Comparison of ENCODE assay signal across 23 mouse cellular contexts in the genomic region with DNA sequence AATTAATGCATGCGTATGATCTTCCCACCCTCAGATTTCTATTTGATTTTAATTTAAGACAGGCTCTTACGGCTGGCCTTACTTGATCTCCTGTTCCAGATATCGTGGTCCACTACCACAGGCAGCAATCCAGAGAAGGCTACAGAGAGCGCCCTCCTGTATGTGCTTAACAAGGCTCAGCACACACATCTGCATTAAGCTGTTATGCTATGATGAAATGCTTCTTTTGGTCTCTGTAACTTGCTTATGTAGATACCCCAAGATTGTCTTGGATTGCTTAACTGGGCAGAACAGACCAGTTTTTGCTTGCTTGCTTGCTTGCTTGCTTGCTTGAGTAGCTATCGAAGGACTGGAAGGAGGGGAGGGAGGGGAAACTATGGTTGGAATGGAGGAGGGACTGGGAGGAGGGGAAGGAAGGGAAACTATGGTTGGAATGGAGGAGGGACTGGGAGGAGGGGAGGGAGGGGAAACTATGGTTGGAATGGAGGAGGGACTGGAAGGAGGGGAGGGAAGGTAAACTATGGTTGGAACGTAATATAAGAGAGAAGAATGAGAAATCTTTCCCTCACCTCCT. TPM values are rescaled to one million over a fixed set of nuclear protein-coding genes. Genes with fewer than 3 reads are reported as not detected.
DNase-seq lines count a peak whose midpoint lies in the region; ATAC-seq lines count a peak whose summit lies in the region.
"Had no signal": no experiment of that assay in that cellular context is flagged by ENCODE, and none has a peak within 500 bp of the region (broad histone marks: within the 10 kb centered on the region; RNA-seq: fewer than 3 reads in every experiment).

No protein-coding gene starts in this region.

- peaks cover 10% of the 10 kb centered on the region for H3K4me1 ChIP-seq in heart, embryonic 13.5 days
- H3K4me1 ChIP-seq in heart, embryonic 11.5 days (ENCODE audit: control insufficient read depth, insufficient read depth, low read length), result no peaks in the 10 kb centered on the region
- no peaks in the 10 kb centered on the region for H3K4me1 ChIP-seq in kidney, embryonic 14.5 days (ENCODE audit: control insufficient read depth, insufficient read depth, low read length)
- H3K4me1 ChIP-seq: hindbrain, embryonic 15.5 days; intestine, embryonic 15.5 days had no signal

- no peak overlapping the region for H3K9ac ChIP-seq in heart, embryonic 13.5 days
- no peak overlapping the region for H3K9ac ChIP-seq in heart, embryonic 11.5 days (ENCODE audit: low read depth, low read length)
- H3K9ac ChIP-seq in kidney, embryonic 14.5 days (ENCODE audit: low read depth, low read length), result no peak overlapping the region
- H3K9ac ChIP-seq: hindbrain, embryonic 15.5 days; intestine, embryonic 15.5 days had no signal

- WGBS in heart, embryonic 13.5 days, result 57% methylated on average over 6 of the region's 6 CpGs
- 61% methylated on average over 6 of the region's 6 CpGs for WGBS in heart, embryonic 11.5 days (ENCODE audit: insufficient replicate concordance)
- 68% methylated on average over 6 of the region's 6 CpGs for WGBS in kidney, embryonic 14.5 days

- H3K4me2 ChIP-seq in heart, embryonic 13.5 days, result no peak overlapping the region
- no peak overlapping the region for H3K4me2 ChIP-seq in heart, embryonic 11.5 days
- no peak overlapping the region for H3K4me2 ChIP-seq in kidney, embryonic 14.5 days (replicated peaks; ENCODE audit: low read depth, low read length)
- H3K4me2 ChIP-seq: hindbrain, embryonic 15.5 days; intestine, embryonic 15.5 days had no signal

- peak overlapping the region; percentile 31 for H3K27ac ChIP-seq in heart, embryonic 13.5 days (replicated peaks)
- no peak overlapping the region for H3K27ac ChIP-seq in heart, embryonic 11.5 days (ENCODE audit: low read depth, low read length)
- no peak overlapping the region; the same call in 1 of the 2 replicates for H3K27ac ChIP-seq in kidney, embryonic 14.5 days (ENCODE audit: low read depth, low read length)
- H3K27ac ChIP-seq: gastrocnemius, adult 2 months; hindbrain, embryonic 15.5 days; intestine, embryonic 15.5 days; layer of hippocampus, adult 2 months had no signal

- ATAC-seq in heart, embryonic 13.5 days (ENCODE audit: extremely low read depth, insufficient number of reproducible peaks, low FRiP score, low TSS enrichment), result no peak
- ATAC-seq in heart, embryonic 11.5 days (replicated peaks; ENCODE audit: insufficient number of reproducible peaks, low FRiP score, low TSS enrichment), result no peak
- 0 out of 2 replicates have a peak, but pooled peaks have one; percentile 40 for ATAC-seq in kidney, embryonic 14.5 days (ENCODE audit: low FRiP score, low TSS enrichment)
- no peak for ATAC-seq in erythroid progenitor cell, adult 5-6 weeks (replicated peaks; ENCODE audit: low FRiP score, poor library complexity, severe bottlenecking)
- ATAC-seq: CD4-positive, CD25-positive, alpha-beta regulatory T cell, adult 4 months; intestine, embryonic 15.5 days had no signal

- DNase-seq in 3T3-L1 (ENCODE audit: low read depth, low spot score), result peak; percentile 9
- peak; percentile 52 for DNase-seq in lung, postnatal 10 days
- no peak for DNase-seq in thymus, postnatal 4 days
- DNase-seq in urinary bladder, postnatal 14 days (ENCODE audit: low spot score), result no peak
- DNase-seq: adrenal gland, postnatal 25 days; cerebellum, adult 11-12 months; cerebellum, postnatal 25 days; embryo, embryonic 11 days; gastrocnemius, adult 2 months; heart, postnatal 4 days; left cerebral cortex, postnatal 4 days; liver; midbrain, embryonic 14.5 days; spleen, adult 18-20 months had no signal

- no peaks in the 10 kb centered on the region for H3K9me3 ChIP-seq in heart, embryonic 13.5 days
- H3K9me3 ChIP-seq in heart, embryonic 11.5 days (replicated peaks; ENCODE audit: control insufficient read depth, low read length), result no peaks in the 10 kb centered on the region
- H3K9me3 ChIP-seq in kidney, embryonic 14.5 days (ENCODE audit: control insufficient read depth, low read length), result 0 out of 2 replicates have a peak, but pooled peaks cover 3% of the 10 kb centered on the region
- H3K9me3 ChIP-seq: hindbrain, embryonic 15.5 days; intestine, embryonic 15.5 days had no signal

- H3K27me3 ChIP-seq in heart, embryonic 13.5 days (replicated peaks), result no peaks in the 10 kb centered on the region
- no peaks in the 10 kb centered on the region for H3K27me3 ChIP-seq in heart, embryonic 11.5 days (ENCODE audit: control insufficient read depth, insufficient read depth, low read length)
- no peaks in the 10 kb centered on the region for H3K27me3 ChIP-seq in kidney, embryonic 14.5 days (ENCODE audit: control insufficient read depth, insufficient read depth, low read length)
- H3K27me3 ChIP-seq: hindbrain, embryonic 15.5 days; intestine, embryonic 15.5 days had no signal

- H3K4me3 ChIP-seq in heart, embryonic 13.5 days, result no peak overlapping the region
- no peak overlapping the region for H3K4me3 ChIP-seq in heart, embryonic 11.5 days (ENCODE audit: low read depth, low read length)
- no peak overlapping the region for H3K4me3 ChIP-seq in kidney, embryonic 14.5 days (ENCODE audit: low read length)
- H3K4me3 ChIP-seq: gastrocnemius, adult 2 months; hindbrain, embryonic 15.5 days; intestine, embryonic 15.5 days; layer of hippocampus, adult 2 months; myocyte had no signal

- H3K36me3 ChIP-seq in heart, embryonic 13.5 days, result peaks cover 10% of the 10 kb centered on the region; the same call in 1 of the 2 replicates
- no peaks in the 10 kb centered on the region for H3K36me3 ChIP-seq in heart, embryonic 11.5 days (ENCODE audit: control insufficient read depth, insufficient read depth, low read length)
- peaks cover 2% of the 10 kb centered on the region; the same call in 1 of the 2 replicates for H3K36me3 ChIP-seq in kidney, embryonic 14.5 days (ENCODE audit: control insufficient read depth, insufficient read depth, low read length)
- H3K36me3 ChIP-seq: hindbrain, embryonic 15.5 days; intestine, embryonic 15.5 days had no signal

RNA-seq across cellular contexts. Expression of a gene that starts 14.3 kb away (rescaled TPM):
- 25.2 and 33.6 TPM in 2 replicates for polyA plus RNA-seq in heart, embryonic 13.5 days (2015; fragmentation: Nextera tagmentation; extraction: Ambion mirVana)
- polyA plus RNA-seq in heart, embryonic 11.5 days (2014; fragmentation: Nextera tagmentation; extraction: Ambion mirVana), result 11.5 and 22.6 TPM in 2 replicates
- 22.6 and 33.4 TPM in 2 replicates for polyA plus RNA-seq in kidney, embryonic 14.5 days (2014; fragmentation: Nextera tagmentation; extraction: Ambion mirVana)
- total RNA-seq in erythroid progenitor cell, adult 5-6 weeks (2015; ENCODE audit: low replicate concordance), result 41.4 and 46.5 TPM in 2 replicates
- 54.3 and 63.2 TPM in 2 replicates for total RNA-seq in erythroid progenitor cell, adult 5-6 weeks (2017; ENCODE audit: low replicate concordance)

RNA-seq across cellular contexts. Expression of a gene that starts 47.6 kb away (rescaled TPM):
- polyA plus RNA-seq in heart, embryonic 13.5 days (2015; fragmentation: Nextera tagmentation; extraction: Ambion mirVana), result 2.8 and 3.0 TPM in 2 replicates
- 4.9 and 5.2 TPM in 2 replicates for polyA plus RNA-seq in heart, embryonic 11.5 days (2014; fragmentation: Nextera tagmentation; extraction: Ambion mirVana)
- polyA plus RNA-seq in kidney, embryonic 14.5 days (2014; fragmentation: Nextera tagmentation; extraction: Ambion mirVana), result 7.2 and 9.6 TPM in 2 replicates
- total RNA-seq in erythroid progenitor cell, adult 5-6 weeks (2015; ENCODE audit: low replicate concordance), result 15.9 TPM in 2 replicates
- 14.1 and 15.9 TPM in 2 replicates for total RNA-seq in erythroid progenitor cell, adult 5-6 weeks (2017; ENCODE audit: low replicate concordance)

Comparison
In these comparisons a context has a peak if more than half of its experiments do, and no peak if none do; other contexts are left out.
1. DNase-seq: peak in 3T3-L1 (single experiment) and lung, postnatal 10 days (single experiment); none in thymus, postnatal 4 days (single experiment) and urinary bladder, postnatal 14 days (single experiment).